Mouse (Mus musculus): Measurements from ENCODE around the gene Enoph1. TPM values are rescaled to one million over a fixed set of nuclear protein-coding genes. Genes with fewer than 3 reads are reported as not detected.

Gene Enoph1
- total RNA-seq, 2 experiments from 2014 or later = 50.5 to 56.6 TPM

Other genes with a start within 250 kb of the Enoph1 start
- gene Vamp9, start 133.7 kb upstream of the Enoph1 start, total RNA-seq (2021) = 1 to 10 TPM; 1.6 TPM
- gene Hnrnpd, start 61.0 kb upstream of the Enoph1 start, total RNA-seq (2021) = 100 to 1,000 TPM; 205 to 222 TPM
- gene 4930524J08Rik, start 60.9 kb upstream of the Enoph1 start, total RNA-seq (2021) = 1 to 10 TPM; 1.9 to 2.4 TPM
- 100 to 1,000 TPM; 144 to 182 TPM for gene Hnrnpdl, start 321 bp upstream of the Enoph1 start, total RNA-seq (2021)
- gene Tmem150c, start 119.8 kb downstream of the Enoph1 start, total RNA-seq (2021) = 10 to 100 TPM; 48.9 to 50.1 TPM